Mouse (Mus musculus): ENCODE results near the gene Olfr270. TPM values are rescaled to one million over a fixed set of nuclear protein-coding genes. Genes with fewer than 3 reads are reported as not detected.

Olfr270 gene
- polyA plus RNA-seq, 1 experiment from 2014 or later, result not detected

GRCm38 (mm10) chr4:52949005-52949404, 15.3 kb upstream of the Olfr270 start:
- ATAC-seq (ENCODE audit: low FRiP score, low TSS enrichment) (no peak), DNase-seq (ENCODE audit: low spot score) (no peak)
- Histone ChIP-seq H3K27ac (replicated peaks) (no peak overlapping the region), H3K4me1 (replicated peaks; ENCODE audit: control insufficient read depth, insufficient read depth) (no peaks in the 10 kb centered on the region), H3K9me3 (ENCODE audit: control insufficient read depth, low read length) (no peaks in the 10 kb centered on the region), H3K4me2 (replicated peaks; ENCODE audit: low read depth) (no peak overlapping the region), H3K27me3 (ENCODE audit: control insufficient read depth, insufficient read depth, low read length) (no peaks in the 10 kb centered on the region), H3K4me3 (ENCODE audit: low read depth, low read length) (no peak overlapping the region), H3K9ac (ENCODE audit: low read length) (no peak overlapping the region), H3K36me3 (ENCODE audit: control insufficient read depth, insufficient read depth, low read length) (no peaks in the 10 kb centered on the region)
- no peak for TF ChIP-seq EP300 (optimal IDR thresholded peaks at IDR 0.05)
- no peak for TF ChIP-seq CTCF (IDR thresholded peaks at IDR 0.05; ENCODE audit: low read depth)
- 78% methylated on average over 2 of the region's 2 CpGs for WGBS

GRCm38 (mm10) chr4:52958693-52959092, 5.7 kb upstream of the Olfr270 start:
- no peak overlapping the region for H3K9ac ChIP-seq (ENCODE audit: low read length)
- 35% methylated on average over 4 of the region's 4 CpGs for WGBS

DNA sequence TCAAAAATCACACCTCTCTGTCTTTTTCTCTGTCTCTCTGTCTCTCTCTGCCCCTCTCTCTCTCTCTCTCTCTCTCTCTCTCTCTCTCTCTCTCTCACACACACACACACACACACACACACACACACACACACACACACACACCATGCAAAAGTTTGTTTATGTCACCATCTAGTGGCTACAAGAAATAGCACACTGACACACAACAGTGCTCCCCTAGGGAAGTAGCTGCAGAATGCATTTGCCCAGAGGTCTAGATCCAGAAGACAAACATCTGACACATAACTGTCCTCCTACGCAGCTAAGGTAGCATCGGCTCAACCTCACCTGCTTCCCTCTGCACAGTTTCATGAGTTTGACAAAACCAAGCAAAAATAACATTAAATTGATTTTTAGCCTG, 20.9 kb downstream of the Olfr270 start:
- Histone ChIP-seq H3K36me3 (ENCODE audit: control insufficient read depth, insufficient read depth, low read length) (no peaks in the 10 kb centered on the region), H3K4me3 (ENCODE audit: low read depth, low read length) (no peak overlapping the region), H3K4me1 (replicated peaks; ENCODE audit: control insufficient read depth, insufficient read depth) (no peaks in the 10 kb centered on the region), H3K4me2 (replicated peaks; ENCODE audit: low read depth) (no peak overlapping the region), H3K27ac (replicated peaks) (no peak overlapping the region), H3K9me3 (ENCODE audit: control insufficient read depth, low read length) (no peaks in the 10 kb centered on the region), H3K9ac (ENCODE audit: low read length) (no peak overlapping the region), H3K27me3 (ENCODE audit: control insufficient read depth, insufficient read depth, low read length) (no peaks in the 10 kb centered on the region)
- ATAC-seq (ENCODE audit: low FRiP score, low TSS enrichment) (no peak), DNase-seq (ENCODE audit: low spot score) (no peak)
- peak; percentile 68 for TF ChIP-seq CTCF (IDR thresholded peaks at IDR 0.05; ENCODE audit: low read depth)
- TF ChIP-seq EP300 (optimal IDR thresholded peaks at IDR 0.05), result no peak
- WGBS, result 42% methylated on average over 2 of the region's 2 CpGs

More at GRCm38 (mm10) chr4:52958693-52959092, 5.7 kb upstream of the Olfr270 start:
- ATAC-seq (ENCODE audit: low FRiP score, low TSS enrichment), result no peak
- no peaks in the 10 kb centered on the region for H3K4me1 ChIP-seq (replicated peaks; ENCODE audit: control insufficient read depth, insufficient read depth)
- no peaks in the 10 kb centered on the region for H3K36me3 ChIP-seq (ENCODE audit: control insufficient read depth, insufficient read depth, low read length)
- no peak overlapping the region for H3K4me2 ChIP-seq (replicated peaks; ENCODE audit: low read depth)
- no peak overlapping the region for H3K27ac ChIP-seq (replicated peaks)
- no peaks in the 10 kb centered on the region for H3K27me3 ChIP-seq (ENCODE audit: control insufficient read depth, insufficient read depth, low read length)
- DNase-seq (ENCODE audit: low spot score), result no peak
- H3K4me3 ChIP-seq (ENCODE audit: low read depth, low read length), result no peak overlapping the region
- TF ChIP-seq EP300 (optimal IDR thresholded peaks at IDR 0.05) (no peak), CTCF (IDR thresholded peaks at IDR 0.05; ENCODE audit: low read depth) (peak; percentile 65)
- no peaks in the 10 kb centered on the region for H3K9me3 ChIP-seq (ENCODE audit: control insufficient read depth, low read length)

DNA sequence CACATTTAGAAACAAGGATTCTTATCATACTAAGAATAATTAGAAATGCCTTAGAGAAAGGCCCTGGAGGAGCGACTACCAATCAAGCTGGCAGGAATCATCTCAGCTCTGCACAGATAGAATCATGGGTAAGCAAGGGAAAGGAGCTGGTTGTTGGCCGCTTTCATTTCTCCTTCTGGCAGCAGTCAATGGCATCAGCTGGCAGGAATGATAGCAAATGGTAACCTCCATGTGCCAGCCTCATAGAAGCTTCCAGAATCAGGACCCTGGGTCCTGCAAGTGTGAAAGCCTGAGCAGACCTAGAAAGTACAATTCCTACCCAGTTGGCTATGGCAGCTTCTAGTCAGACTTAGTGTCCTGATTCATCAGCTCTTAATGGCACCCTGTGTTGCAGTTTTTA, 21.9 kb downstream of the Olfr270 start:
- Histone ChIP-seq H3K9ac (ENCODE audit: low read length) (no peak overlapping the region), H3K4me2 (replicated peaks; ENCODE audit: low read depth) (no peak overlapping the region), H3K9me3 (ENCODE audit: control insufficient read depth, low read length) (0 out of 2 replicates have a peak, but pooled peaks cover 5% of the 10 kb centered on the region), H3K36me3 (ENCODE audit: control insufficient read depth, insufficient read depth, low read length) (no peaks in the 10 kb centered on the region), H3K4me3 (ENCODE audit: low read depth, low read length) (no peak overlapping the region), H3K27me3 (ENCODE audit: control insufficient read depth, insufficient read depth, low read length) (no peaks in the 10 kb centered on the region), H3K4me1 (replicated peaks; ENCODE audit: control insufficient read depth, insufficient read depth) (no peaks in the 10 kb centered on the region), H3K27ac (replicated peaks) (no peak overlapping the region)
- TF ChIP-seq EP300 (optimal IDR thresholded peaks at IDR 0.05) (no peak), CTCF (IDR thresholded peaks at IDR 0.05; ENCODE audit: low read depth) (no peak)
- DNase-seq (ENCODE audit: low spot score), result no peak
- no peak for ATAC-seq (ENCODE audit: low FRiP score, low TSS enrichment)
- 82% methylated on average over 2 of the region's 2 CpGs for WGBS

- Histone ChIP-seq H3K9me3 (ENCODE audit: control insufficient read depth, low read length) (0 out of 2 replicates have a peak, but pooled peaks cover 5% of the 10 kb centered on the region), H3K27ac (replicated peaks) (no peak within 1 kb of the TSS), H3K4me2 (replicated peaks; ENCODE audit: low read depth) (peak within 1 kb of the TSS; percentile 27; the same call in 1 of the 2 replicates), H3K9ac (ENCODE audit: low read length) (no peak within 1 kb of the TSS), H3K4me3 (ENCODE audit: low read depth, low read length) (no peak within 1 kb of the TSS), H3K4me1 (replicated peaks; ENCODE audit: control insufficient read depth, insufficient read depth) (no peaks in the 10 kb centered on the region), H3K36me3 (ENCODE audit: control insufficient read depth, insufficient read depth, low read length) (no peaks in the 10 kb centered on the region), H3K27me3 (ENCODE audit: control insufficient read depth, insufficient read depth, low read length) (no peaks in the 10 kb centered on the region)
- 32% methylated on average over 12 of the region's 12 CpGs for WGBS
- TF ChIP-seq CTCF (IDR thresholded peaks at IDR 0.05; ENCODE audit: low read depth), result no peak
- ATAC-seq (ENCODE audit: low FRiP score, low TSS enrichment) (no peak), DNase-seq (ENCODE audit: low spot score) (peak; percentile 33)
Observed at GRCm38 (mm10) chr4:52989248-52989647, 24.9 kb downstream of the Olfr270 start, which contains the start of gene Nipsnap3a. Gene Nipsnap3a, plus strand, starts transcription at chr4:52989272.

DNA sequence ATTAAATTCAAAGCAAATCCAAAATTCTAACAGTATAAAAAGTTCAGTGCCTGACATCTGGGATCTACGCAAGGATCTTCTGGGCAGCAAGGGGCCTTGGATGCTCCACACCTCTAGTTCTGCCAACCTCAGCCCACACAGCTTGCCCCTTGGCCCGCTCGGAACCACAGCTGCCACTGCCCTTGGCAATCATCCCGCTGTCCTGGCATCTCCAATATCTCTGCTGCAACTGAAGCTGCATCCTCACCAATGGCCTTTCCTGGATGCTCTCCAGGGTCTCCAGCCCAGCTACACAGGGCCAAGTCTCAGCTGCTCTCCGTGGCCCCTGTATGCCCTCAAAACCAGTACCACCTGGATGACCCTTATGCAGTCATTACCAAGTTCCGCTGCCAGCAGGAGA, 35.1 kb downstream of the Olfr270 start:
- H3K4me2 ChIP-seq (replicated peaks; ENCODE audit: low read depth), result no peak overlapping the region
- H3K9ac ChIP-seq (ENCODE audit: low read length), result no peak overlapping the region
- DNase-seq (ENCODE audit: low spot score) (no peak), ATAC-seq (ENCODE audit: low FRiP score, low TSS enrichment) (no peak)
- H3K36me3 ChIP-seq (ENCODE audit: control insufficient read depth, insufficient read depth, low read length), result no peaks in the 10 kb centered on the region
- TF ChIP-seq CTCF (IDR thresholded peaks at IDR 0.05; ENCODE audit: low read depth) (no peak), EP300 (optimal IDR thresholded peaks at IDR 0.05) (no peak)
- no peaks in the 10 kb centered on the region for H3K9me3 ChIP-seq (ENCODE audit: control insufficient read depth, low read length)
- H3K4me1 ChIP-seq (replicated peaks; ENCODE audit: control insufficient read depth, insufficient read depth), result no peaks in the 10 kb centered on the region
- 93% methylated on average over 6 of the region's 6 CpGs for WGBS
- H3K4me3 ChIP-seq (ENCODE audit: low read depth, low read length), result no peak overlapping the region
- H3K27me3 ChIP-seq (ENCODE audit: control insufficient read depth, insufficient read depth, low read length), result no peaks in the 10 kb centered on the region
- no peak overlapping the region for H3K27ac ChIP-seq (replicated peaks)
